Mouse (Mus musculus): ENCODE measurements around the gene Gm17087.

Gm17087 gene

GRCm38 (mm10) chr17:8566850-8567249 is at the start of gene Gm17087:
Gene Gm17087, minus strand, starts transcription at chr17:8566950.
- no peak for DNase-seq (ENCODE audit: low spot score in 2 of 2)

- DNase-seq (ENCODE audit: low spot score in 2 of 2), result peak; percentile 93 to 94
Measured at GRCm38 (mm10) chr17:8613882-8614551, 47.3 kb upstream of the Gm17087 start.

GRCm38 (mm10) chr17:8611916-8612315 is 45.2 kb upstream of the Gm17087 start:
- DNase-seq (ENCODE audit: low spot score in 2 of 2), result no peak

GRCm38 (mm10) chr17:8606695-8607094 is 39.9 kb upstream of the Gm17087 start:
- no peak for DNase-seq (ENCODE audit: low spot score in 2 of 2)

- no peak for DNase-seq (ENCODE audit: low spot score in 2 of 2)
Measured at GRCm38 (mm10) chr17:8605921-8606320, 39.2 kb upstream of the Gm17087 start.

GRCm38 (mm10) chr17:8602976-8603375 is 36.2 kb upstream of the Gm17087 start:
- no peak for DNase-seq (ENCODE audit: low spot score in 2 of 2)

- peak; percentile 81 to 82 for DNase-seq (ENCODE audit: low spot score in 2 of 2)
Measured at GRCm38 (mm10) chr17:8597790-8598189, 31.0 kb upstream of the Gm17087 start.

GRCm38 (mm10) chr17:8592427-8593277 is 25.9 kb upstream of the Gm17087 start:
- DNase-seq (ENCODE audit: low spot score in 2 of 2), result peak; percentile 73 to 92

GRCm38 (mm10) chr17:8581579-8581978 is 14.8 kb upstream of the Gm17087 start:
- peak; percentile 34 to 52 for DNase-seq (ENCODE audit: low spot score in 2 of 2)

GRCm38 (mm10) chr17:8580360-8580759 is 13.6 kb upstream of the Gm17087 start:
- peak; percentile 40 to 41 for DNase-seq (ENCODE audit: low spot score in 2 of 2)

GRCm38 (mm10) chr17:8573542-8574260 is 7.0 kb upstream of the Gm17087 start:
- no peak for DNase-seq (ENCODE audit: low spot score in 2 of 2)

GRCm38 (mm10) chr17:8562886-8563280 is 3.9 kb downstream of the Gm17087 start:
- no peak for DNase-seq (ENCODE audit: low spot score in 2 of 2)

GRCm38 (mm10) chr17:8562101-8562885 is 4.5 kb downstream of the Gm17087 start:
- no peak for DNase-seq (ENCODE audit: low spot score in 2 of 2)

GRCm38 (mm10) chr17:8557926-8558325 is 8.8 kb downstream of the Gm17087 start:
- no peak for DNase-seq (ENCODE audit: low spot score in 2 of 2)

- no peak for DNase-seq (ENCODE audit: low spot score in 2 of 2)
Measured at GRCm38 (mm10) chr17:8556223-8556622, 10.5 kb downstream of the Gm17087 start.

GRCm38 (mm10) chr17:8555785-8556184 is 11.0 kb downstream of the Gm17087 start:
- DNase-seq (ENCODE audit: low spot score in 2 of 2), result no peak

- DNase-seq (ENCODE audit: low spot score in 2 of 2), result no peak
Measured at GRCm38 (mm10) chr17:8554219-8554618, 12.5 kb downstream of the Gm17087 start.

- no peak for DNase-seq (ENCODE audit: low spot score in 2 of 2)
Measured at GRCm38 (mm10) chr17:8553601-8554000, 13.1 kb downstream of the Gm17087 start.

GRCm38 (mm10) chr17:8552346-8553035 is 14.3 kb downstream of the Gm17087 start:
- DNase-seq (ENCODE audit: low spot score in 2 of 2), result no peak

- DNase-seq (ENCODE audit: low spot score in 2 of 2), result no peak
Measured at GRCm38 (mm10) chr17:8551641-8552040, 15.1 kb downstream of the Gm17087 start.

GRCm38 (mm10) chr17:8548733-8549132 is 18.0 kb downstream of the Gm17087 start:
- DNase-seq (ENCODE audit: low spot score in 2 of 2), result no peak
